Mouse (Mus musculus): ENCODE data around the gene Dgkq. TPM values are rescaled to one million over a fixed set of nuclear protein-coding genes. Genes with fewer than 3 reads are reported as not detected.

Dgkq gene
- polyA plus RNA-seq, 1 experiment from 2014 or later, result 17.4 TPM

GRCm38 (mm10) chr5:108654444-108654990 lies 15.0 kb downstream of the Dgkq start:
- WGBS, result 96% methylated on average over 10 of the region's 10 CpGs
- H3K9ac ChIP-seq, result no peak overlapping the region
- H3K4me2 ChIP-seq (replicated peaks), result no peak overlapping the region
- no peaks in the 10 kb centered on the region for H3K27me3 ChIP-seq
- peaks cover 18% of the 10 kb centered on the region for H3K4me1 ChIP-seq
- peaks cover 72% of the 10 kb centered on the region for H3K36me3 ChIP-seq
- no peak overlapping the region for H3K27ac ChIP-seq (replicated peaks)
- no peak overlapping the region for H3K4me3 ChIP-seq (replicated peaks)
- no peak for ATAC-seq (ENCODE audit: insufficient number of reproducible peaks, low FRiP score, low TSS enrichment, low read depth)
- no peaks in the 10 kb centered on the region for H3K9me3 ChIP-seq (replicated peaks)

GRCm38 (mm10) chr5:108653341-108653740 lies 16.1 kb downstream of the Dgkq start:
- WGBS, result 86% methylated on average over 6 of the region's 6 CpGs
- Histone ChIP-seq H3K4me3 (replicated peaks) (no peak overlapping the region), H3K27ac (replicated peaks) (no peak overlapping the region), H3K4me2 (replicated peaks) (no peak overlapping the region), H3K36me3 (peaks cover 84% of the 10 kb centered on the region), H3K27me3 (no peaks in the 10 kb centered on the region), H3K9me3 (replicated peaks) (no peaks in the 10 kb centered on the region), H3K9ac (no peak overlapping the region), H3K4me1 (0 out of 2 replicates have a peak, but pooled peaks cover 6% of the 10 kb centered on the region)
- no peak for ATAC-seq (ENCODE audit: insufficient number of reproducible peaks, low FRiP score, low TSS enrichment, low read depth)

- no peak for ATAC-seq (ENCODE audit: insufficient number of reproducible peaks, low FRiP score, low TSS enrichment, low read depth)
- WGBS, result 50% methylated on average over 1 of the region's 1 CpGs
- Histone ChIP-seq H3K4me1 (no peaks in the 10 kb centered on the region), H3K4me2 (replicated peaks) (no peak overlapping the region), H3K36me3 (peaks cover 92% of the 10 kb centered on the region), H3K4me3 (replicated peaks) (no peak overlapping the region), H3K27ac (replicated peaks) (no peak overlapping the region), H3K9ac (no peak overlapping the region), H3K27me3 (no peaks in the 10 kb centered on the region), H3K9me3 (replicated peaks) (no peaks in the 10 kb centered on the region)
Measured at GRCm38 (mm10) chr5:108651823-108652222, 17.6 kb downstream of the Dgkq start.

- Histone ChIP-seq H3K9ac (no peak overlapping the region), H3K4me2 (replicated peaks) (no peak overlapping the region), H3K27ac (replicated peaks) (no peak overlapping the region), H3K9me3 (replicated peaks) (no peaks in the 10 kb centered on the region), H3K36me3 (peaks cover 94% of the 10 kb centered on the region), H3K4me3 (replicated peaks) (no peak overlapping the region), H3K4me1 (no peaks in the 10 kb centered on the region), H3K27me3 (no peaks in the 10 kb centered on the region)
- no peak for ATAC-seq (ENCODE audit: insufficient number of reproducible peaks, low FRiP score, low TSS enrichment, low read depth)
- 75% methylated on average over 5 of the region's 5 CpGs for WGBS
Measured at GRCm38 (mm10) chr5:108651136-108651720, 18.2 kb downstream of the Dgkq start.

DNA sequence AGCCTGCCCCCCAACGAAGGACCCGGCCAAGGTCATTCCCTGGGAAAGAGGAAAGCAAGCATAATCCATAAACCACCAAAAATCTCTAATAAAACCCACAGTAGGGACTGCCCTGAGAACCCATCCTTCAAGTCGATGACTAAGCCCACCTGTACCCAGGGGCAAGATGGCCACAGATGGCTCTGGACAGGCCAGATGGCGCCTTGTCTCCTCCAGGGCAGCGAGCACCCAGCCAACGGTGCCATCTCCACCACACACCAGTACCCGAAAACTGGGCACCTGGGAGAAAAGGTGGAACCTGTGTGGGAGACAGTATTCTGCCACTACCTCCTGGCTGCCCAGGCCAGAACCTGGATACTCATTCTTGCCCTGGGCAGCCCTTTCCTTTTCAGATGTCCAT lies 19.1 kb downstream of the Dgkq start:
- Histone ChIP-seq H3K4me2 (replicated peaks) (no peak overlapping the region), H3K4me1 (no peaks in the 10 kb centered on the region), H3K27ac (replicated peaks) (no peak overlapping the region), H3K36me3 (peaks cover 94% of the 10 kb centered on the region), H3K9ac (no peak overlapping the region), H3K27me3 (no peaks in the 10 kb centered on the region), H3K4me3 (replicated peaks) (no peak overlapping the region), H3K9me3 (replicated peaks) (no peaks in the 10 kb centered on the region)
- WGBS, result 87% methylated on average over 7 of the region's 7 CpGs
- no peak for ATAC-seq (ENCODE audit: insufficient number of reproducible peaks, low FRiP score, low TSS enrichment, low read depth)

DNA sequence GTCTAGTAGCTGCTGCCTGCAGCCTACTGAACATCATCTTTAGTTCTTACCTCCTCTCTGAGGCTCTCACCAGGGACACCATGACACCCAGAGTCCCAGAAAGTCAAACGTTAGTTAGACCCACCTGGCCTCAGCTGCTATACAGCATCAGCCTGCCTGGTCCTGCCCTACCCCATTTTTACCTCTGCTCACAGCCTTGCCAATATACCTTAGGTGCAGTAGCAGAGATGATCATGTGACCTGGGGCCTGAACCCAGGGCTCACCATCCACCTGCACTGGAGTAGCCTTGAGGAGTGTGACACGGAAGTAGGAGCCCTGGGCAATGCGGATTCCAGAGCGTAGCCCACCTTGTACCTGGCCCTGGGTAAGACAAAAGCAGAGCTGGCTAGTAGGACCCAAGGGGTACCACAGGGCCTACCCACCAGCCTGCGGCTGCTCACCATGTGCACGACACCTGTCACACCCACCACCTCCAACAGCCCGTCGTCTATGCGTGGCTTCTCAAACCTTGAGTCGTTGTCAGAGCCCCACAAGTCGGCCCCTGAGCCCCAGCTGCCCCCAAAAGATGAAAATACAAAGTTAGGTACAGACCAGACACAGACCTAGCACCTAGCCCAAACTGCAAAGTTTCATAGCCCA lies 20.4 kb downstream of the Dgkq start:
- H3K9ac ChIP-seq, result no peak overlapping the region
- no peaks in the 10 kb centered on the region for H3K4me1 ChIP-seq
- H3K27me3 ChIP-seq, result no peaks in the 10 kb centered on the region
- H3K4me3 ChIP-seq (replicated peaks), result no peak overlapping the region
- H3K36me3 ChIP-seq, result peaks cover 92% of the 10 kb centered on the region
- no peak overlapping the region for H3K4me2 ChIP-seq (replicated peaks)
- ATAC-seq (ENCODE audit: insufficient number of reproducible peaks, low FRiP score, low TSS enrichment, low read depth), result no peak
- H3K27ac ChIP-seq (replicated peaks), result no peak overlapping the region
- no peaks in the 10 kb centered on the region for H3K9me3 ChIP-seq (replicated peaks)
- WGBS, result 80% methylated on average over 11 of the region's 11 CpGs

GRCm38 (mm10) chr5:108647820-108648465 lies 21.5 kb downstream of the Dgkq start:
- H3K4me2 ChIP-seq (replicated peaks), result no peak overlapping the region
- H3K27me3 ChIP-seq, result no peaks in the 10 kb centered on the region
- H3K4me3 ChIP-seq (replicated peaks), result no peak overlapping the region
- H3K9ac ChIP-seq, result no peak overlapping the region
- H3K4me1 ChIP-seq, result no peaks in the 10 kb centered on the region
- ATAC-seq (ENCODE audit: insufficient number of reproducible peaks, low FRiP score, low TSS enrichment, low read depth), result no peak
- WGBS, result 89% methylated on average over 2 of the region's 2 CpGs
- H3K9me3 ChIP-seq (replicated peaks), result no peaks in the 10 kb centered on the region
- no peak overlapping the region for H3K27ac ChIP-seq (replicated peaks)
- H3K36me3 ChIP-seq, result peaks cover 91% of the 10 kb centered on the region

DNA sequence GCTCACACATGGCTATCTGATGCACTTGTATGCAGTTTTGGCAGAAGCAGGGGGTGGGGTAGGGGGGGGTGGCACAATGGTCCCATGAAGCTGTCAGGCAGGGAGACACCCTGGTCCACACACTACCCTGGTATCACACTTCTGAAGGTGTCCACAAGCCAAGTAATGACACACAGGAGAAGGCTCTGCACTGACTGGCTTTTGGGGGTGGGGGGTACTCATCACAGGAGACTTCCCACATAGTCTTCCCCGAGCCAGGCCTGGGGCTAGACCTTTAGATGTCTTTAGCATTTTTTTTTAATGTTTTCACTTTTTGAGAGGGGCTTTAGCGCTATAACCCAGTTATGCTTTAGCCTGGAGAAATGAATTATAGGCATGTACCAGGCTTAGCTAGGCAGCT lies 22.2 kb downstream of the Dgkq start:
- no peaks in the 10 kb centered on the region for H3K9me3 ChIP-seq (replicated peaks)
- WGBS, result 83% methylated on average over 2 of the region's 2 CpGs
- H3K27me3 ChIP-seq, result no peaks in the 10 kb centered on the region
- no peak overlapping the region for H3K4me3 ChIP-seq (replicated peaks)
- no peak overlapping the region for H3K9ac ChIP-seq
- H3K36me3 ChIP-seq, result peaks cover 91% of the 10 kb centered on the region
- H3K27ac ChIP-seq (replicated peaks), result no peak overlapping the region
- H3K4me2 ChIP-seq (replicated peaks), result no peak overlapping the region
- ATAC-seq (ENCODE audit: insufficient number of reproducible peaks, low FRiP score, low TSS enrichment, low read depth), result no peak
- no peaks in the 10 kb centered on the region for H3K4me1 ChIP-seq

DNA sequence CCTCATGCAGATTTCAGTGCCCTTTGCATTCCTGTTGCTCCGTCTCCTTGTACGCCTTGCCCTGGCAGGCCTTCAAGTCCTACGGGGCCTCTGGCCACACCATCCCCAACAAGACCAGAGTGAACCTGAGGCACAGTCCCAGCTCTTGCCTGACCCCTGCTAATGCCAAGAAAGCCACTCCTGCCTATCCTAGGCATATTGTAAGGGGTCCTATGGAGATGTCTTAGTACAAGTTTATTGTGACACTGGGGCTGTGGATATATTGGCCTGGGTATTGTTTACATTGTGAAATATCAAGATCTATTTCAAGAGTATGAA lies 23.2 kb downstream of the Dgkq start:
- no peak overlapping the region for H3K27ac ChIP-seq (replicated peaks)
- H3K4me1 ChIP-seq, result no peaks in the 10 kb centered on the region
- H3K9ac ChIP-seq, result no peak overlapping the region
- no peak overlapping the region for H3K4me2 ChIP-seq (replicated peaks)
- no peaks in the 10 kb centered on the region for H3K27me3 ChIP-seq
- no peaks in the 10 kb centered on the region for H3K9me3 ChIP-seq (replicated peaks)
- no peak for ATAC-seq (ENCODE audit: insufficient number of reproducible peaks, low FRiP score, low TSS enrichment, low read depth)
- 88% methylated on average over 3 of the region's 3 CpGs for WGBS
- no peak overlapping the region for H3K4me3 ChIP-seq (replicated peaks)
- H3K36me3 ChIP-seq, result peaks cover 88% of the 10 kb centered on the region

- Histone ChIP-seq H3K36me3 (peaks cover 85% of the 10 kb centered on the region), H3K4me2 (replicated peaks) (no peak overlapping the region), H3K4me3 (replicated peaks) (no peak overlapping the region), H3K27ac (replicated peaks) (no peak overlapping the region), H3K4me1 (no peaks in the 10 kb centered on the region), H3K9me3 (replicated peaks) (no peaks in the 10 kb centered on the region), H3K9ac (no peak overlapping the region), H3K27me3 (no peaks in the 10 kb centered on the region)
- no peak for ATAC-seq (ENCODE audit: insufficient number of reproducible peaks, low FRiP score, low TSS enrichment, low read depth)
- WGBS, result 87% methylated on average over 9 of the region's 9 CpGs
Measured at GRCm38 (mm10) chr5:108645651-108646342, 23.7 kb downstream of the Dgkq start.

GRCm38 (mm10) chr5:108643674-108644073 lies 25.8 kb downstream of the Dgkq start:
- no peak overlapping the region for H3K4me2 ChIP-seq (replicated peaks)
- H3K9ac ChIP-seq, result no peak overlapping the region
- no peak for ATAC-seq (ENCODE audit: insufficient number of reproducible peaks, low FRiP score, low TSS enrichment, low read depth)
- no peaks in the 10 kb centered on the region for H3K9me3 ChIP-seq (replicated peaks)
- H3K4me3 ChIP-seq (replicated peaks), result no peak overlapping the region
- no peak overlapping the region for H3K27ac ChIP-seq (replicated peaks)
- no peaks in the 10 kb centered on the region for H3K4me1 ChIP-seq
- no peaks in the 10 kb centered on the region for H3K27me3 ChIP-seq
- H3K36me3 ChIP-seq, result peaks cover 71% of the 10 kb centered on the region
- WGBS, result 73% methylated on average over 2 of the region's 2 CpGs

All from embryonic facial prominence, embryonic 15.5 days (tissue).